Mouse (Mus musculus) embryonic facial prominence, embryonic 11.5 days (tissue): ENCODE data around the gene 1700003E16Rik. TPM values are rescaled to one million over a fixed set of nuclear protein-coding genes. Genes with fewer than 3 reads are reported as not detected.

Experiments
- ATAC-seq: fragments of 200-750 bp; cut with Nextera tagmentation; replicated peaks from 2 replicates; pipeline ENCODE4 v1.8.0; 2017; ENCODE audit warnings: low read depth; ENCODE audit not compliant: insufficient number of reproducible peaks, low FRiP score, low TSS enrichment
- DNase-seq: peaks from one replicate; pipeline ENCODE4 v3.0.0-alpha.2; 2015; ENCODE audit warnings: low spot score
- H3K27ac ChIP-seq: fragments of 300-500 bp; sonication (generic); replicated peaks from 2 replicates; pipeline ENCODE4 v1.5.1; 2014; ENCODE audit warnings: mild to moderate bottlenecking, low read depth, low read length, control low read depth
- H3K27me3 ChIP-seq: fragments of 300-500 bp; sonication (generic); 2 replicates; pipeline ENCODE4 v1.6.1; 2014; ENCODE audit warnings: mild to moderate bottlenecking, low read length, moderate library complexity, mixed read lengths; ENCODE audit not compliant: control insufficient read depth, insufficient read depth
- H3K36me3 ChIP-seq: fragments of 300-500 bp; sonication (generic); replicated peaks from 2 replicates; pipeline ENCODE4 v1.6.1; 2014; ENCODE audit warnings: low read depth, mild to moderate bottlenecking, low read length, moderate library complexity, mixed read lengths; ENCODE audit not compliant: control insufficient read depth, insufficient read depth
- H3K4me1 ChIP-seq: fragments of 300-500 bp; sonication (generic); 2 replicates; pipeline ENCODE4 v1.6.1; 2014; ENCODE audit warnings: low read length, mixed read lengths; ENCODE audit not compliant: control insufficient read depth, insufficient read depth
- H3K4me2 ChIP-seq: fragments of 300-500 bp; sonication (generic); 2 replicates; pipeline ENCODE4 v1.6.1; 2014; ENCODE audit warnings: low read depth, mild to moderate bottlenecking, control low read depth, low read length, moderate library complexity
- H3K4me3 ChIP-seq: fragments of 300-500 bp; sonication (generic); 2 replicates; pipeline ENCODE4 v1.5.1; 2014; ENCODE audit warnings: low read depth, low read length, control low read depth
- H3K9ac ChIP-seq: fragments of 300-500 bp; sonication (generic); replicated peaks from 2 replicates; pipeline ENCODE4 v1.6.1; 2014; ENCODE audit warnings: mild to moderate bottlenecking, control low read depth, low read length
- H3K9me3 ChIP-seq: fragments of 300-500 bp; sonication (generic); replicated peaks from 2 replicates; pipeline ENCODE4 v1.6.1; 2016; ENCODE audit warnings: mild to moderate bottlenecking, low read length, inconsistent platforms, mixed read lengths; ENCODE audit not compliant: control insufficient read depth
- WGBS: fragments of 180-500 bp; shearing (Covaris S2); extraction: QIAGEN DNeasy Blood & Tissue Kit; methylation state at CpG from one replicate; pipeline ENCODE4 v1.1.7; 2014; 5-methylcytosine and 5-hydroxymethylcytosine counted together
- polyA plus RNA-seq: library from polyadenylated mRNA; unstranded; fragments of >200 nt; fragmentation: Nextera tagmentation; extraction: Ambion mirVana; gene quantifications from 2 replicates; pipeline ENCODE4 v1.2.1, GENCODE M21; 2014

Gene 1700003E16Rik
- polyA plus RNA-seq, 1 experiment from 2014 or later: 0.97 TPM

DNA sequence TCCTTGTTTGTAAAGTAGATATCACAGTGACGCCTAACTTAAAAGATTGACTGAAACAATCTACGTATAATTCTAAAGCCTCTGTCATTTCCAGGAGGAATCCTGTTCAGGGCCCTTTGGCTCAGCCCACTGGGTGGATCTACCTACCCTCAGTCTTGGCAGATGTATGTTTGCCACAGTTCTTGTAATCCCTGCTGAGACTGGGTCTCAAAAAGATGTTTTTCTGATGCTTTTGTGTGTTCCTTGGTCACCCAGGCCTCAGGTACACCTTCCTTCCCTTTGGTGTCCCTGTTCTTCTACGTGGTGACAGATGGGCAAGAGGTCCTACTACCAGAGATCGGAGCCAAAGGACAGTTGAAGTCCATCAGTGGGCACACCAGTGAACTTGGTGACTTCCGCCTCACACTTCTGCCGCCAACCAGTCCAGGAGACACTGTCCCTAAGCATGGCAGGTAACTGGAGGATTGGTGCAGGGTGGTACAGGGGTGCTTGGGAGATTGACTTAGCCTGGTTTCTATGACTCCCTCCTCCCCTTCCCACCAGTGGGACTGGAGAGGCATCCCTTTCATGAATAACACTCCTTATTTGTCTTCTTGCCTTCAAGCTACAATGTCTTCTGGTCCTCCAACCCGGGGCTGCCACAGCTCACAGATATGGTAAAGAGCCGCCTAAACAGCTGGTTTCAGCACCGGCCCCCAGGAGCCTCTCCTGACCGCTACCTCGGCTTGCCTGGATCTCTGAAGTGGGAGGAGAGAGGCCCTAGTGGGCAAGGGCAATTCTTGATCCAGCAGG is 39.6 kb upstream of the 1700003E16Rik start:
- Histone ChIP-seq H3K36me3 (no peaks in the 10 kb centered on the region; the same call in 1 of the 2 replicates), H3K27me3 (no peaks in the 10 kb centered on the region), H3K27ac (no peak overlapping the region), H3K9ac (peak overlapping the region; percentile 85), H3K4me1 (peaks cover 5% of the 10 kb centered on the region), H3K9me3 (no peaks in the 10 kb centered on the region), H3K4me2 (peak overlapping the region; percentile 78), H3K4me3 (peak overlapping the region; percentile 75)
- ATAC-seq (no peak), DNase-seq (no peak)
- WGBS: 77% methylated on average over 11 of the region's 11 CpGs

DNA sequence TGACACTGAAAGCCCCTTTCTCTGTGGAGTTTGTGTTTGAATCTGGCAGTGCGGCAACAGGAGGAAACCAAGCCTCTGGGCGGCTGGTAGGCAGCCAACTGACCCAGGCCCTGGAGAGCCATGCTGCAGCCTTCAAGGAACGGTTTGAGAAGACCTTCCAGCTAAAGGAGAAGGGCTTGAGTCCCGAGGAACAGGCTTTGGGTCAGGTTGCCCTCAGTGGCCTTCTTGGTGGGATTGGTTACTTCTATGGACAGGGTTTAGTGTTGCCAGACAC is 39.1 kb upstream of the 1700003E16Rik start:
- Histone ChIP-seq H3K36me3 (no peaks in the 10 kb centered on the region; the same call in 1 of the 2 replicates), H3K4me1 (peaks cover 5% of the 10 kb centered on the region), H3K27ac (no peak overlapping the region), H3K4me2 (no peak overlapping the region), H3K4me3 (no peak overlapping the region), H3K9ac (no peak overlapping the region), H3K27me3 (no peaks in the 10 kb centered on the region), H3K9me3 (no peaks in the 10 kb centered on the region)
- 85% methylated on average over 4 of the region's 4 CpGs for WGBS
- DNase-seq (no peak), ATAC-seq (no peak)

DNA sequence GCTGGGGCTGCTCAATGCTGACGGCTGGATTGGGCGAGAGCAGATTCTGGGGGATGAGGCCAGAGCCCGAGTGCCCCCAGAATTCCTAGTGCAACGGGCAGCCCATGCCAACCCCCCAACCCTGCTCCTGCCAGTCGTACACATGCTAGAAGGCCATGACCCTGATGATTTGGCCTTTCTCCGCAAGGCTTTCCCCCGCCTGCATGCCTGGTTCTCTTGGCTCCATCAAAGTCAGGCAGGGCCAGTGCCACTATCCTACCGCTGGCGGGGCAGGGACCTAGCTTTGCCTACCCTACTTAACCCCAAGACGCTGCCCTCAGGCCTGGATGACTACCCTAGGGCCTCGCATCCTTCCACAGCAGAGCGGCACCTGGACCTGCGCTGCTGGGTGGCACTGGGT is 38.6 kb upstream of the 1700003E16Rik start:
- Histone ChIP-seq H3K4me1 (peaks cover 5% of the 10 kb centered on the region), H3K9ac (no peak overlapping the region), H3K4me2 (no peak overlapping the region), H3K27me3 (no peaks in the 10 kb centered on the region), H3K27ac (no peak overlapping the region), H3K36me3 (no peaks in the 10 kb centered on the region; the same call in 1 of the 2 replicates), H3K4me3 (no peak overlapping the region), H3K9me3 (no peaks in the 10 kb centered on the region)
- WGBS: 88% methylated on average over 13 of the region's 13 CpGs
- ATAC-seq (no peak), DNase-seq (no peak)

DNA sequence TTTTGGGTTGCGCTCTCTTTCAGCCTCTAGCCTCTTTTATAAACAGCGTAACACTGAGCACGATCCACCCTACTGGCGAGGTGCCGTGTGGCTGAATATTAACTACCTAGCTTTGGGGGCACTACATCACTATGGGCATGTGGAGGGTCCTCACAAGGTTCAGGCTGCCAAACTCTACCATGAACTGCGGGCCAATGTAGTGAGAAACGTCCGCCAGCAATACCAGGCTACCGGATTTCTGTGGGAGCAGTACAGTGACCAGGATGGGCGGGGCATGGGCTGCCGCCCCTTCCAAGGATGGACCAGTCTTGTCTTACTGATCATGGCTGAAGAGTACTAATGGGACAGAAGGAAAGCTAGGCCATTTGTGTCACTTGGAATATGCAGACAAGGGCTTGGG is 37.8 kb upstream of the 1700003E16Rik start:
- Histone ChIP-seq H3K27me3 (no peaks in the 10 kb centered on the region), H3K9ac (no peak overlapping the region), H3K9me3 (no peaks in the 10 kb centered on the region), H3K4me2 (no peak overlapping the region), H3K4me3 (no peak overlapping the region), H3K4me1 (peaks cover 8% of the 10 kb centered on the region), H3K27ac (no peak overlapping the region), H3K36me3 (no peaks in the 10 kb centered on the region; the same call in 1 of the 2 replicates)
- 84% methylated on average over 11 of the region's 11 CpGs for WGBS
- DNase-seq (no peak), ATAC-seq (no peak)

DNA sequence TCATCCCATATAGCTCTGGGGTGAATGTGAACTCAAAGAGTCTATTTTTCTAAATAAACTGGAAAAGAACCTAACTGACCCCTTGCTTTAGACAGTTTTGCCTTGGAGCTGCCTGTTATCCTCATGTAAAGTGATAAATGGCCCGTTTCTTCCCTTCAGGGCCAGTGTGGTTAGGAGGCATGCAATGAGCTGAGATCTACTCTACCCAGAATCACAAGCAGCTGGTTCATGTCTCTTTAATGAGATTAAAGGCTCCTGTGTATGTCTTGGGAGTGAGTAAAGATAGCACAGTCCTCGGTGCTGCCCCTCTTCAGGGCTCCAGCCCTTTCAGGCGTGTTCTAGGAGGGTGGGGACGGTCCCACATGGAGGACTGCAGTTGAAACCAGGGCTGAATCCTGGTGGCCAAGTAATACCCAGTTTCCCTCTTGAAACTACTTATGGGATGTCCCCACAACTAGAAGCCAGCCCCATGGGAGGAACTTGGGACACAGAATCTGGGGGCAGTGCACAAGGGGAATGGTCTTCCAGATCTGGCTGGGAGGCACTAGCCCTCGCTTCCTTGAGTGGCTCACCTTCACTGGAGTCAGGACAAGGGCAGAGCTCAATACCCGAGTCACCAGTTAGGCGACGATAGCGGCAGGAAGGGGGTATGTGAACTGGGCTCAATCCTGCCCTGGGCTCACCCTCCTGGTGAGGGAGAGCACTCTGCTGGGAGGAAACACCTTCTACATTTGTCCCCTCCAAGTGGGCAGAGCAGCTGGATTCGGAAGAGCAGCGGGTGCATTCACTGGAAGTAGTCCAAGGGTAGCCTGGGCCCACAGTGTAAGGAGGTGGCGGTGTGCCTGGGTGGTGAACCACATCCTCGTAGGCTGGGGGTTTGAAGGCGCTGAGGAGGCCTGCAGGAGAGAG is 37.1 kb upstream of the 1700003E16Rik start:
- Histone ChIP-seq H3K9ac (no peak overlapping the region), H3K27me3 (no peaks in the 10 kb centered on the region), H3K9me3 (no peaks in the 10 kb centered on the region), H3K36me3 (no peaks in the 10 kb centered on the region; the same call in 1 of the 2 replicates), H3K4me1 (peaks cover 8% of the 10 kb centered on the region), H3K4me2 (peak overlapping the region; percentile 55), H3K27ac (no peak overlapping the region), H3K4me3 (no peak overlapping the region; the same call in 1 of the 2 replicates)
- DNase-seq (no peak), ATAC-seq (no peak)
- WGBS: 86% methylated on average over 14 of the region's 14 CpGs

DNA sequence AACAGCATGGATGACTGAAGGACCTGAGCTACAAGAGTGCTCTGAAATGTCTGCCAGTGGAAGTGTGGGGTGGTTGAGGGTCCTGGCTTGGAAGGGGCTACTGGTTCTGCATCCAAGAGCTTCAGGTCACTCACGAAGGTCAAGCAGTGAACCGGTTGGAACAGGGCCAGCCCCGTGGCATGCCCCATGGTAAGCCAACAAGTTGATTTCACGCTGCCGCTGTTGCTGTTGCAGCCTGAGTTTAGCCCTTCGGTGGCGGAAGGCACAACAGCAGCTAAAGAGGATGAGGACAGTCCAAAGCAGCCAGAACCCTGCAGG is 36.5 kb upstream of the 1700003E16Rik start:
- Histone ChIP-seq H3K4me3 (no peak overlapping the region; the same call in 1 of the 2 replicates), H3K9ac (peak overlapping the region; percentile 73; the same call in 1 of the 2 replicates), H3K27me3 (no peaks in the 10 kb centered on the region), H3K4me1 (peaks cover 8% of the 10 kb centered on the region), H3K36me3 (no peaks in the 10 kb centered on the region; the same call in 1 of the 2 replicates), H3K9me3 (no peaks in the 10 kb centered on the region), H3K4me2 (peak overlapping the region; percentile 55), H3K27ac (no peak overlapping the region)
- WGBS: 74% methylated on average over 7 of the region's 7 CpGs
- DNase-seq (no peak), ATAC-seq (no peak)

DNA sequence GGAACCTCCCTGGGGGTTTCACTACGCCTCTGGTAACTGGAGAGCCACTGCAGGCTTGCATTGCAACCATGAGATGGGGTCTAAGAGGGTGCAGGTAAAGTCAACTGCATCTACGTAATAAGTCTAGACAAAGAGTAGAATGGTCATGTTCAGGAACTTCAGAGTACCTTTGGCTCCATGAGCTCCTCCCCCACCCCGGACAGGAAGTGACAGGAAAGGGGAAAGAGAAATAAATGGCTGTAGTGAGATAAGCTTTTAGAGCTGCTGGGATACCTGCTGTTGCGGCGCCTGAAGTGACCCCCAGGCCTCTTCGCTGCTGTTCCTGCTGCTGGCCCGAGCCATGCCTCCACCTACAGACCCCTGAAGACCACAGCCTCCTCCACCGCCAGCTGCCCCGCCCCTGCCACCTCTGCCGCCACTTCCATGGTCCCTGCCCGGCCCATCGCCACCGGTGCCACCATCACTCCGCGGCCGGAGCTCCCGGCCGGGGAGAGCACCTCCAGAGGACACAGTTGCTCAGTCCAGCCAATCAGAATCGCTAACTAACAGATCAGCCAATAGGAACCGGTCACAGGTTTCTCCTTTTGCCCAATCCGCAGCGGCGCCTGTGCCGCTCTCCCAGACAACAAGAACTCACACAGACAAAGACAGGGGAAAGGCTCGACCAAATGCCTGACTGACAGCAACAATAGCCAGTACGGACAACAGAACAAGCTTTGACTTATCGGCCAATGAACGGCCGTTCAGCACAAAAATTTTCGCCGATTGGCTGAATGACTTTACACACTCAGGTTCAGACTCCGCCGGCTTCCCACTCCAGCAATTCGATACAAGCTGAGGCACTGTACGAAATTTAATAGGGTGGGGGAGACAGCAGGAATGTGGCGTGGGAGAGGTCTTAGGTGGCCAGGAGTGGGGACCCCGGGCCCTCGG is 35.0 kb upstream of the 1700003E16Rik start, which contains the start of gene Wbp1:
Wbp1 (minus strand) TSS at position 630 of the 933 bp plus-strand sequence.
- Histone ChIP-seq H3K4me3 (peak within 1 kb of the TSS; percentile 54), H3K4me1 (peaks cover 8% of the 10 kb centered on the region), H3K27me3 (no peaks in the 10 kb centered on the region), H3K9ac (peak within 1 kb of the TSS; percentile 98), H3K9me3 (no peaks in the 10 kb centered on the region), H3K36me3 (no peaks in the 10 kb centered on the region; the same call in 1 of the 2 replicates), H3K27ac (peak within 1 kb of the TSS; percentile 99), H3K4me2 (peak within 1 kb of the TSS; percentile 97)
- WGBS: under 1% methylated on average over 38 of the region's 38 CpGs
- DNase-seq: peak; percentile 97
- peak; percentile 95 for ATAC-seq
